Mouse (Mus musculus) naive thymus-derived CD4-positive, alpha-beta T cell, adult 2 months (primary cell): ENCODE results near the gene Pold1.

Experiments
- DNase-seq: peaks from one replicate; pipeline ENCODE4 v3.0.0-alpha.2; 2011; ENCODE audit warnings: low read depth

The Pold1 gene

DNA sequence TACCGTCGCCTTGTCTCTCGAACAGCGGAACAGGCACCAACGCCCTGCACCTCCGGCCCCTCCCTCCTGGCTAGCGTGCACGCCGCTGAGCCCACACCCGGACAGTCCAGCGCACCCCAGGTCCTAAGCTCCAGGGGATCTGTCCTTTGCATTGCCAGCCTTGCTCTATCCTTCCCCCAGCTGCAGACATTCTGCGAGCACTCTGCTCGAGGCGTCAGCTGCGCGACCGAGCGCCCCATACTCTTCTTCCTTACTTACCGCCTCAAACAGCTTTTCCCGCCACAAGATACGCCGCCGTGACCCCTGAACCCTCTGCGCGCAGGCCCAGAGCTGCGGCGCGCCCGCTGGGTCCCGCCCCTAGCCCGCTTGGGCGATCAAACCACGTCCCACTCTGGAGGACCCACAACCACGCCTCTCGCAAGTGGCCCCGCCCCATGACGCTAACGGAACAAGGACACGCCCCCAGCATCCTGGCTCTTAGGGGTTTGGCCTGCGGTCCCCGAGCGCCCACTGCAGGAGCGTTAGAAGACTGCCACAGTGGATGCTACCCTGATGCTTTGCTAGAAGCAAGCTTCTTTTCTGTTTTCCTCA lies at the start of gene Pold1:
Gene Pold1, minus strand, starts transcription at position 353 of the 591 bp plus-strand sequence.
- DNase-seq: peak; percentile 100

DNA sequence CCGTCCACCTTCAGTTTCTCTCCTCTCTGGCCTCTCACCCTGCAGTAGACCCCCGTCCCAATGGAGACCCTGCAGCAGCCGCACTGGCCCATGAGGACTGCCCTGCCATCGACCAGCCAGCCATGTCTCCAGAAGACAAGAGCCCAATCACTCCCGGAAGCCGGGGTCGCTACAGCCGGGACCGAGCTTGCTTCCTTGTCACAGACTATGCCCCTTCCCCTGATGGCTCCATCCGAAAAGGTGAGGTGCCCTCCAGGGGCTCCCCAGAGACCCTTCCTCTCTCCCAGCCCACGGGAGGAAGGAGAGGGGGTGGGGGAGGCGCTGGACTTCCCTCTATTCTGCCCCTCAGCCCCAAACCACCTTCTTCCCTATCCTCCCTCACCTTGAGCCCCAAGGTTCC lies 49.7 kb upstream of the Pold1 start:
- DNase-seq: no peak

DNA sequence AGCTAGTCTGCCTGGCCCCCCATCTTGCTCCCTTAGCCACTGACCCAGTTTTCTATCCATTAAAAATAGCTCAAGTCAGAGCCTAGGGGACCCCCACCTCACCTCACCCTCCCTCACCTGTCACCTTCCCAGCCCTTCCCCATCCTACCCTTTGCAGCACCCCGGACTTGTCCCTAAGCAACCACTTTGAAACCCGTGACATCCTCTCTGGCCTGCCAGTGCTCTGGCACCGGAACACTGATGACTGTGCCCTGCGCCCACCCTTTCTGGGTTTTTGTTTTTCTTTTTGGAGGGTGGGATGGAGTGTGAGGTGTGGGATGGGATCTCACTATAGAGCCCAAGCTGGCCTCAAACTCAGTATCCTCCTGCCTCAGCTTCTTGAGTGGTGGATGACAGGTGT lies 49.0 kb upstream of the Pold1 start:
- DNase-seq: no peak

DNA sequence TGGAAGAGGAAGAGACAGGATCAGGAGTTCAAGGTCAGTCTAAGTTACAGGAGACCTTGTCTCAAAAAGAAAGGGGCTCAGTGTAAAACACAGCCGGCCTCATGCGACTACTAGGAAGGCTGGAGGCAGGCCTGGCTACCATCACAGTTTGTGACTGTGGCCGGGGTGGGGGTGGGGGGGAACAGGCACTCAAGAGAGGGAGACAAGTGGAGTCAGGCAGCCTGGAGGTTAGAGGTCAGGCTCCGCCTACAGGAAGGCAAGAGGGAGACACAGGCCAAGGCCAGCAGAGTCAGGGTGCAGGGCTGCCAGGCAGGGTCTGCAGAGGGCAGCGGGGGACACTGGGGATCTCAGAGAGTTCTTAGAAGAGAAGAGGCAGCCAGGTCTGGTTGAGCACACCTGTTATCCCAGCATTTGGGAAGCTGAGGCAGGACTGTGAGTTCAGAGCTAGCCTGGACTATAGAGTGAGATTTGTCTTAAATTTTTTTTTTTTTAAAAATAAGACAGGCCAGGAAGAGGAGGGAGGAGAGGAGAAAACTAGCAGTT lies 48.4 kb upstream of the Pold1 start:
- no peak for DNase-seq

DNA sequence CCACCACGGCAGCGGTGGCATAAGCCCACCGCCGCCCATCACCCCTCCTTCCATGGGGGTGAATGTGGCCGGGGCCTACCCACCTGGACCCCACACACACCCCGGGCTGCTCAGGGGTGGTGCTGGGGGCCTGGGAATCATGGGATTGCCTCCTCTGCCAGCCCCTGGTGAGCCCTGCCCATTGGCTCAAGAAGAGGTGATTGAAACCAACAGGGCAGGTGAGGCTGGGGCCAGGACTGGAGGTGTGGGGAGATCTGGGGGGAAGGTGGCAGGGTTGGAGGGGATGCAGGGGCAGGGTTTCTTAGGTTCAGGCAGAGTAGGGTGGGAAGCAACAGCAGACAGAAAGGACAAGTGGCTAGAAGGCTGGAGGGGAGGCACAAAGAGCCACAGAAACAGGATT lies 47.4 kb upstream of the Pold1 start:
- DNase-seq: no peak

DNA sequence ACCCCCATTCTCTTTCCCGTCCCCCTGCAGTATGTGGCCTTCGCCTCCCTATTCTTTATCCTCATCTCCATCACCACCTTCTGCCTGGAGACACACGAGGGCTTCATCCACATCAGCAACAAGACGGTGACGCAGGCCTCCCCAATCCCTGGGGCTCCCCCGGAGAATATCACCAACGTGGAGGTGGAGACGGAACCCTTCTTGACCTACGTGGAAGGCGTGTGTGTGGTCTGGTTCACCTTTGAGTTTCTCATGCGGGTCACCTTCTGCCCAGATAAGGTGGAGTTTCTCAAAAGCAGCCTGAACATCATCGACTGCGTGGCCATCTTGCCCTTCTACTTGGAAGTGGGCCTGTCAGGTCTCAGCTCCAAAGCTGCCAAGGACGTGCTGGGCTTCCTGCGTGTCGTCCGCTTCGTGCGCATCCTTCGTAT lies 46.5 kb upstream of the Pold1 start:
- DNase-seq: no peak

DNA sequence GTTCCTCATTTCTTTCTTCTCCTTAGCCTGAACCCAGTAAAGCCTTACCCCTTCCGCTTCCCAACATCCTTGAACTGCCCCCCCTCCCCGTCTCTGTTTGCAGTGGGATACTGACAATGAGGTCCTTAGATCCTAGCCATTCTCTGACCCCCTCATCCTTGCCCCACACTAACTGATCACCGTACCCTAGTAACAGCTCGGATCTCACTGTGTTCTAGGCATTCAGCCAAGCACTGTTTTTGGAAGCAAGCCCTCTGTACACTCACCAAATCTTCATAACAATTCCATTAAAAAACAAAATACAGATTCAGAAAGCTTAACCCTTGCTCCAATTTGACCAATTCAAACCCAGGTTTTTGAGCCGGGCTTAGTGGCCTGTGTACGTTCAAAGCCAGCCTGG lies 45.6 kb upstream of the Pold1 start:
- no peak for DNase-seq

DNA sequence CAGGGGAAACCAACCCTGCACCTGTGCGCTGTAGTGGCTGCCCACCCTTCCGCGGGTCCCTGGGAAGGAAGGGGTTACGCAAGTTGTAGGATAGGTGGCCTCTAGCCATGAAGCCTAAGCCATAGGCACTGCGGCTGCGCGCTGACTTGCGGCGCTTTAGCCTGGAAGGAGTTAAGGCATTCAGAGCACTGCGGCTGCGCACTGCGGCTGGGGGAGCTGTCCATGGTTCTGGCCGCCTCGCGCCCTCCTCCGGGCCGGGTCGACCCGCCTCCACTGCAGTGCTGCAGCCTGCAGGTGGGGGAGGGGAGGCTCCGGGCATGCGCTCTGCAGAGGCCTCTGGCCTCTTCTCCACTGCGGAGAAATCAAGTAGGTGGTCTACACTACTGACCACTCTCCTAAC lies 45.1 kb upstream of the Pold1 start:
- DNase-seq: peak; percentile 43

DNA sequence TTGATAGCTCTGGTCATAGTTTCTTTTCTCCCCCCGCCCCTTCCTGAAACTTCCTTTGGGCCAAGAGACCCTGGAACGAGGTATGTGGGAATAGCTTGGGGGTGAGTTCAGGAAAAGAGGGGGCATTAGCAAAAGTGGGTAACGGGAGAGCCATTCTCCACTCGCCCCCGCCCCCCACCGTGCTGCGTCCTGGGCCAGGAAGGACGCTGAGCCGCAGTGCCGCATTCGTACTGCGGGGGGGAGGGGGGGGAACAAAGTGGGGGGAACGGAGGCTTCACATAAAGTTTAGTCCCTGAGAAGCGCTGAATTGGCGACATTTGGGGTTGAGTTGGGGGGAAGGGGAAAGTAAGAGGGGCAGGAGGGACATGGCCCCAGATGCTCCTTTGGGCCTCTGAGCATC lies 44.4 kb upstream of the Pold1 start:
- DNase-seq: no peak

DNA sequence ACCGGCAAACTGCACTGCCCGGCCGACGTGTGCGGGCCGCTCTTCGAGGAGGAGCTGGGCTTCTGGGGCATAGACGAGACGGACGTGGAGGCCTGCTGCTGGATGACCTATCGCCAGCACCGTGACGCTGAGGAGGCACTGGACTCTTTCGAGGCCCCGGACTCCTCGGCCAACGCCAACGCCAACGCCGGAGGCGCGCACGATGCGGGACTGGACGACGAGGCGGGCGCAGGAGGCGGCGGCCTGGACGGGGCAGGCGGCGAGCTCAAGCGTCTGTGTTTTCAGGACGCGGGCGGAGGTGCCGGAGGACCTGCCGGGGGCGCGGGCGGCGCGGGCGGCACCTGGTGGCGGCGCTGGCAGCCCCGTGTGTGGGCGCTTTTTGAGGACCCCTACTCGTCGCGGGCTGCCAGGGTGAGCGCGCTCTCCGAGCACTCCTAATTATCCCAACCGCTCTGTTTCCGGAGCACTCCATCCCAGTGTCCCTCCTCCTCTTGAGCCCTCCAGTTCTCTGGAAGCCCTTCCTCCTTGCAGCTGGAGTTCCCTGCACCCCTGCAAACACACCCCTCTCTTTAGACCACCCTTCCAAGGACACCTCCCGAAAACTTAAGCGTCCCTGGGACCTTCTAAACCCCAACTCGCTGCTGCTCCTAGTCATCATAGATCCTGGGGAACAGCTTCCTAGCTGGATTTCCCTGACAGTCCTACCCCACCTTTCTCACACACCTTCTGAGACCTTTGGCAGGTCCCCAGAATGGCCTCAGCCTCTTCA lies 42.9 kb upstream of the Pold1 start:
- DNase-seq: no peak

DNA sequence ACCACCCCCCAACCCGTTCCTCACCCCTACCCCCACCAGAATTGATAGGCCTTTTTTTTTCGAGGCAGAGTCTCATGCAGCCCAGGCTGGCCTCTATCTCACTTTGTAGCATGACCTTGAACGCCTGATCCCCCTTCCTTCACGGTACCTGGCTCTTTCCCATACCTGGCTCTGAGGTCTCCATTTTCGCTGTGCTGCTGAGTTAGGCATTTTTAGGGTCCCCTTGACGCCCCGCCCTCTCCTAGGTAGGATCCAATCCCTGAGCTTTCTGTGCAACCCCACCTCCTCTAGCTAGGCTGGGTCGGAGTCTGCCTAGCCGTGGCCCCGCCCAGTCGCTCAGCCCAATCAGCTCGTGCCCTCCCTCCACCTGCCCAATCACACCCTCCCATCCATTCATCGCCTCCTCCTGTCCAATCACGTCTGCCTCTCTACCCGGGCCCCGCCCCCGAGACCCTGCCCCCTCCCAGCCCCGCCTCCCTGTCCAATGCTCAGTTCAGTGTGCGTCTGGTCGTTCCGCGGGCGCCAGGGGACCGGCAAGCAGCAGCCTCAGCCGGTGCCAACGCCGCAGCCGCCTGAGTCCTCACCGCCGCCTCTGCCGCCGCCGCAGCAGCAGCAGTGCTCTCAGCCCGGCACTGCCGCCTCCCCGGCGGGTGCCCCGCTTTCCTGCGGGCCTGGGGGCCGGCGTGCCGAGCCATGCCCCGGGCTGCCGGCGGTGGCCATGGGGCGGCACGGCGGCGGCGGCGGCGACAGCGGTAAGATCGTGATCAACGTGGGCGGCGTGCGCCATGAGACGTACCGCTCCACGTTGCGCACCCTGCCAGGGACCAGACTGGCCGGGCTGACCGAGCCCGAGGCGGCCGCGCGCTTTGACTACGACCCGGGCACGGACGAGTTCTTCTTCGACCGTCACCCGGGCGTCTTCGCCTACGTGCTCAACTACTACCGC lies 42.0 kb upstream of the Pold1 start, which contains the start of gene Kcnc3:
Gene Kcnc3, plus strand, starts transcription at position 263 of the 946 bp plus-strand sequence.
- DNase-seq: peak; percentile 44

DNA sequence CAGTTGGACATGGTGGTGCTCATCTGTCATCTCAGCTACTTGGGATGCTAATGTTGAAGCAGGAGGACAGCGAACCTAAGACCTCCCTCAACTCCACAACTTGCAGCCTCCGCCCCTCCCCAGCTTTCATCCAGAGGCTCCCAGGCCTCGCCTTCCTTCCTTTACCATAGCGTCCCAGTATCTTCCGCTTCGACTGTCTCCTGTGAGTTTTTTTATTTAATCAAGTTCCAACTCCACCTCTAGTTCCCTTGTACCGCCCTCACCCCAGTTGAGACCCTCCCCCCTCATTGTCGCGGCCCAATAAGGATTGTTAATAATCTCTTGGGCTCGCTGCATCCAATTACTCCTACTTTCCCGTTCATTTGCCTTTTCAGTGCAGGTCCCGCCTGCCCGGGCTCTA lies 41.3 kb upstream of the Pold1 start:
- DNase-seq: no peak

DNA sequence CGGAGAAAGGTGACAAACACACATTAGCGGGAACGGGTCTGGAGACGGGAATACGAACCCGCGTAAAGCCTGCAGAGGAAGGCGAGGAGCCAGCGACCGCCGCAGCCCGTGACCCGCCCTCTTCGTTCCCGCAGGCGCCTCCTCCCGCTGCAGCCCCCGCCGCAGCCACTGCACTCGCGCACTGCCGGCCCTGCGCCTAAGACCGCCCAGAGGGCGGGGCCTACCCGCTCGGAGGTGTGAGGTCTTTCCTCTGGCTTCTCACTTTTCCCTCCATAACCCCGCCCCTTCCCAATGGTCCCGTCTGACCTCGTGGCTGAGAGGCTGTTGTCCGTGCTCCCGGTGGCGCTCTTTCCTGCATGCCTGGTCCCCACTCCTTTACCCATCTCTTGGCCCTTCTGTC lies 40.5 kb upstream of the Pold1 start:
- peak; percentile 26 for DNase-seq

DNA sequence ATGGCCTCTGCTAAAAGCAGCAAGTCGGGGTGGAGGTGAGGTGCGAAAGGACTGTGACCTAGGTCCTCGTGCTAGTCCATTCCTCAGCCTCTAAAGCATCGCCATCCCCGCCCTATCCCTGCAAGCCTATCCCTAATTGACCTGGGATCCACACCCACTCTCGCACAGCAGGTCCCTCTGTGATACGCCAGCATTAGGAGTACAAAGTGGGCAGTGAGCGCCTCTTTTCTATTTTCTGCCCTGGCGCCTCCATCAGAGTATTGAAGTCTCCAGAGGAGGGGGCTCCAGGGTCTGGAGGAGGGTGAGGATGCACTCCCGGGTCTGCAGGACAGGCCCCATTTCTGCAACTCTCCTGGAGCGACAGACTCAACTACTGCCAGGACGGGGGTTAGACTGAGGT lies 39.7 kb upstream of the Pold1 start:
- no peak for DNase-seq

DNA sequence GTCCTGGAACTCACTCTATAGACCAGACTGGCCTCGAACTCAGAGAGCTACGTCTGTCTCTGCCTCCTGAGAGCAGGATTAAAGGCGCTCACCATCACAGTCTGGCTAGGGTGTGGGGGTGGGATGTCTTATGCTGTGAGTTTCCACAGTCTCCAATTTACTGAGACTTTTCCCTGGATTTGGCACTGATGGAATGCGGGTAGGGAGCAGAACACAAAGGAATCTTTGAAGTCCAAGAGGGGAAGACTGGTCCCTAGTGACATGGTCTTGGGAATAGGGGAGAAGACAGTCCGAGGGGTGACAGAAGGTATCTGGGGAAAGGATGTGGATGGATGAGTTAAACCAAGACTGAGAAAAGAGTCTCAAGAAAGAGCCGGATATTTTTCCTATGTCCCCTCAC lies 39.0 kb upstream of the Pold1 start:
- no peak for DNase-seq

DNA sequence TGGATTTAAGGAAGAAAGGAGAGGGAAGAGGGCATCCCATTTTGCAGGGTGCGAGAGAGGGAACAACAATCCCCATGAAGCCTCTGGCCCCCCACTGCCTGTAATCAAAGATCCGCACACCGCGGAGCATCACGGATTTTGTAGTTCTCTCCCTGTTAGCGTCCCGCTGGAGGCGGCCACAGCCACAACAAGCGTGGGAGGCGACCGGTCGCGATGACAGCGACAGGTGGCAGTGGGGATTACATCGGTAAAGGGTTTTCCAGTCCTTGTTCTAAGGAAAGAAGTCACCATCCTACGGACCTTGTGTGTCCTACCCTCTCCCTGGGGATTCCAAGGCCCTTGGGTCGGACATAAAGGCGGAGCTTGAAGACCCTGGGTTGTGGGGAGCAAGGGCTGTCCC lies 38.3 kb upstream of the Pold1 start:
- DNase-seq: no peak

DNA sequence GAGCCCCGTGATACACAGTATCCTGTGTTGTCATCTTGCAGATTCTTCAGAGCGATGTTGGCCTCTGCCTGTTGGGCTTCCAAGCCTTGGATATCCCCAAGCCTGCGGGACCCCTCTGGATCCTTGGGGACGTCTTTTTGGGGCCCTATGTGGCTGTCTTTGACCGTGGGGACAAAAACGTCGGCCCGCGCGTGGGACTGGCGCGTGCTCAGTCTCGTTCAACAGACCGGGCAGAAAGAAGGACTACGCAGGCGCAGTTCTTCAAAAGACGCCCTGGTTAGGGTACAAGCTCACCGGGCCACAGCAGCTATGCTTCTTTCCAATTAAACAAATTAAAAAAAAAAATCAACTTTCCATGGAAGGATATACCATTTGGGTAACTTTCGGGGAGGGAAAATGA lies 37.9 kb upstream of the Pold1 start:
- DNase-seq: no peak

DNA sequence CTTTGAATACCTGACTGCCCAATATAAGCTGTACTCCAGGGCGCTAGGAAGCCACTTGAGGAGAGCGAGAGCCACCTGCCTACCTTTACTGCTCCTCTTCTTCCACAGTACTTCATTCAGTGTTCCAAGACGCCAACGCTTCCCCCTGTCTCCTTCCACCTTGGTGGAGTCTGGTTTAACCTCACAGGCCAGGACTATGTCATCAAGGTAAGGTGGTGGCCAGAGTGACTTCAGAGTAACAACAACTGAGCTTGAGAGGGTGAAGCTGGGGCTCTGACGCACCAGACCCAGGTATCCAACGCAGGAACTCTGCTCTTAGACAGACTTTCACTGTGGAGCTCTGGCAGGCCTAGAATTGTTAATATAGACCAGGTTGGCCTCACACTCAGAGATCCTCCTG lies 37.0 kb upstream of the Pold1 start:
- no peak for DNase-seq

DNA sequence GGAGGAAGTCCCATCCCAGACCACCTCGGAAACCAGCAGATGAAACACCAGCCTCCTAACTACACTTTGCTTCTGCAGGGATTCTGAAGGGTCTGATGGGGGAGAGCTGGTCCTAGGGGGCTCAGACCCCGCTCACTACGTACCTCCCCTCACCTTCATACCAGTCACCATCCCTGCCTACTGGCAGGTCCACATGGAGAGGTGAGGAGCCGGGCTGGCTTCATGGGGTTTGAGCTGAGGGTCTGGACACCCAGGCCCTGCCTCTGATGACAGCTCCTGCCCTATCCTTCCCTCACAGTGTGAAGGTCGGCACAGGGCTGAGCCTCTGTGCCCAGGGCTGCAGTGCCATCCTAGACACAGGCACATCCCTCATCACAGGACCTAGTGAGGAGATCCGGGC lies 36.3 kb upstream of the Pold1 start:
- no peak for DNase-seq

DNA sequence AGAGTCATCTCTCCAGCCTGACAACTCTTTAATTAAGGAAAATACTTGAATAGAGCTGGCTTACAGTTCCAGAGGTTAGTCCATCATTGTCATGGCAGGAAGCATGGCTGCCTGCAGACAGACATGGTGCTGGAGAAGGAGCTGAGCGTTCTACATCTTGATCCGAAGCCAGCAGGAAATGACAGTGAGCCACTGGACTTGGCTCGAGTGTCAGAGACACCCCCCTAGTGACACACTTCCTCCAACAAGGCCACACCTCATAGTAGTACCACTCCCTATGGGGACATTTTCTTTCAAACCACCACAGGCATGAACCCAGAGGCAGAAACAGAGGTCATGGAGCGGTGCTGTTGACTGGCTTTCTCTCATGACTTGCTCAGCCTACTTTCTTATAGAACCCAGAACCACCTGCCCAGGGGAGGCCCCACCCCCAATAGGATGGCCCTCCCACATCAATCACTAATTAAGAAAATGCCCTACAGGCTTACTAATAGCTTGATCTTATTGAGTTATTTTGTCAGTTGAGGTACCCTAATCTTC lies 35.7 kb upstream of the Pold1 start:
- DNase-seq: no peak

DNA sequence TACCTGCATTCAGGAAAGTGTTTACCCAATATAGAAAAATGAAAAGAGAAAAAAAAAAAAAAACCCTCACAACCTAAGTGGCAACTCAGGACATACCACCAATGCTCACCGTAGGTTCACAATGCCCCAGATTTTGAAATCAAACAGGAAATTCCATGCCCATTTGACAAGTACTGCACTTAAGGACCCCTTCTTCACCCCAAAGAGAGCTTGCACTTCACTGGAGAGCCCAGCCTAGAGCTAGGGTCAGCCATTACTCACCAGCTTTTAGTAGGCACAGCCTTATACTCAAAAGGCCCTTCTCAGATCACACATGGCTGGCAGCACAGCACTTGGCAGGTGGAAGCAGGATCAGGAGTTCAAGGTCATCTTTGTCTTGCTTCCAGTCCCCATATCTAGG lies 34.5 kb upstream of the Pold1 start:
- DNase-seq: no peak

DNA sequence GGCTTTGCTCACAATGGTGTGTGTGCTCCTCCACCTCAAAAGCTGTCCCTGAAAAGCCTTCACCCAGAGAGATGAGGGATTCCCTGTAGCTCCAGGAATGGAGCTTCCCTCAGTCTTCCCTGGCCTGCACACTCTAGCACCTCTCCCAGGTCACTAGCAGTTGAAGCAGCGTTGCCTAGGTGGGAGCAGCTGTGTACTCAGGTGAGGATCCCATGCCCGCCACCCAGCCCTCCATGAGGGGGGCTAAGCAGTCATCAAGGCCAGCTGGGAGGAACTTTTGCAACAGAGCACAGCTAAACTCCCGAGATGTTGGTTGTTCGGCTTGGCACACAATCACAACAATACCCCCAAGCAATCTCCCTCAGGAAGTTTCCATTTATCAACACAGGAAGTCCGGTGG lies 34.1 kb upstream of the Pold1 start:
- DNase-seq: no peak
